Mouse (Mus musculus): ENCODE results near the gene Zfp148. TPM values are rescaled to one million over a fixed set of nuclear protein-coding genes. Genes with fewer than 3 reads are reported as not detected.
A peak's percentile ranks its signal among the peaks of the same experiment; 100 is the strongest.

Zfp148 gene
- total RNA-seq, 1 experiment, result 19.5 TPM

DNA sequence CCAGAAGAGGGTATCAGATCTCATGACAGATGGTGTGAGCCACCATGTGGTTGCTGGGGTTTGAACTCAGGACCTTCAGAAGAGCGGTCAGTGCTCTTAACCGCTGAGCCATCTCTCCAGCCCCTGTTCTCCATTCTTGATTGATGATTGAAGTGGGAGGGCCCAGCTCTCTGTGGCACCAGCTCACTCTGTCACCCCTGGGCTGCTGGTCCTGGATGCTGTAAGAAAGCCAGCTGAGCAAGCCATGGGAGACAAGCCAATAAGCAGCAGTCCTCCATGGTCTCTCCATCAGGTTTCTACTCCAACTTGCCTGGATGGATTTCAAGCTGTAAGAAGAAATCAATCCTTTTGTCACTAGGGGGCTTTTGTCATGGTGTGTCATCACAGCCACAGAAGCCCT lies 7.3 kb upstream of the Zfp148 start:
- in situ Hi-C loops (cut with MboI; ENCODE audit: low sequenced_read_pairs in 2 of 2, unreplicated experiment in 2 of 2), result no loop called here
- no peak overlapping the region for H3K4me3 ChIP-seq (ENCODE audit: insufficient read depth in 1 of 2, low read depth in 1 of 2, low read length in 2 of 2, poor library complexity in 1 of 2, severe bottlenecking in 1 of 2)
- no peak overlapping the region for H3K27ac ChIP-seq (ENCODE audit: insufficient read depth, low read depth, low read length, poor library complexity, severe bottlenecking)
- peaks cover 0 to 3% of the 10 kb centered on the region in 2 experiments; a peak in 1 of 4 replicates for H3K4me1 ChIP-seq (ENCODE audit: control insufficient read depth in 2 of 2, insufficient read depth in 2 of 2, low read length in 2 of 2, poor library complexity in 1 of 2)
- no peak overlapping the region for H3K9ac ChIP-seq (ENCODE audit: insufficient read depth, low read depth, low read length, poor library complexity, severe bottlenecking)
- TF ChIP-seq ZNF384 (IDR thresholded peaks at IDR 0.05; ENCODE audit: low read depth, low read length) (no peak), CHD2 (IDR thresholded peaks at IDR 0.05; ENCODE audit: low read depth, low read length) (no peak), HCFC1 (IDR thresholded peaks at IDR 0.05; ENCODE audit: borderline replicate concordance, insufficient read depth, low read length) (no peak), MAFK (IDR thresholded peaks at IDR 0.05; ENCODE audit: insufficient read depth, low read depth, low read length) (no peak), ZC3H11A (IDR thresholded peaks at IDR 0.05; ENCODE audit: borderline replicate concordance, low read depth, low read length) (no peak)
- no peaks in the 10 kb centered on the region for H3K36me3 ChIP-seq (ENCODE audit: control insufficient read depth, insufficient read depth, low read length, poor library complexity, severe bottlenecking)
- H3K9me3 ChIP-seq (ENCODE audit: control insufficient read depth, insufficient read depth, low read depth, low read length), result no peaks in the 10 kb centered on the region
- no peak for DNase-seq (ENCODE audit: low read depth, low spot score)

DNA sequence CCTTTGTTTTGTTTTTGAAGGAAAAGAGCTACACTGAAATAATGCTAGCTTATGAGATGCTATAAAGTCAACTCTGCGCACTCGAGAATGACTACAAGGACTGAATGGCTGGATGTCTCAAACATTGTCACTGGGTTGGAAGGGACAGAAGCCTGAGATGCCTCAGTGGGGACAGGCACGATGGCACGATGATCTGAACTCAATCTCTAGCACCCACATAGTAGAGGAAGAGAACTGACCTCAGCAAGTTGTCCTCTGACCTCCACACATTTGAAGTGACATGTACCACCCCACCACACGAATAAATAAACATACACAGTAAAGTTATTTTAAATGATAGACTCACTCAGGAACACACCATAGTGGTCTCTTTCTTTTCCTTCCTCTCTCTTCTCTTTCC lies 4.4 kb upstream of the Zfp148 start:
- no peak overlapping the region for H3K4me3 ChIP-seq (ENCODE audit: insufficient read depth in 1 of 2, low read depth in 1 of 2, low read length in 2 of 2, poor library complexity in 1 of 2, severe bottlenecking in 1 of 2)
- H3K36me3 ChIP-seq (ENCODE audit: control insufficient read depth, insufficient read depth, low read length, poor library complexity, severe bottlenecking), result no peaks in the 10 kb centered on the region
- H3K4me1 ChIP-seq (ENCODE audit: control insufficient read depth in 2 of 2, insufficient read depth in 2 of 2, low read length in 2 of 2, poor library complexity in 1 of 2), result no peaks in the 10 kb centered on the region
- TF ChIP-seq CHD2 (IDR thresholded peaks at IDR 0.05; ENCODE audit: low read depth, low read length) (no peak), ZNF384 (IDR thresholded peaks at IDR 0.05; ENCODE audit: low read depth, low read length) (no peak), HCFC1 (IDR thresholded peaks at IDR 0.05; ENCODE audit: borderline replicate concordance, insufficient read depth, low read length) (no peak), ZC3H11A (IDR thresholded peaks at IDR 0.05; ENCODE audit: borderline replicate concordance, low read depth, low read length) (no peak)
- no peak for DNase-seq (ENCODE audit: low read depth, low spot score)
- no peak overlapping the region for H3K9ac ChIP-seq (ENCODE audit: insufficient read depth, low read depth, low read length, poor library complexity, severe bottlenecking)
- in situ Hi-C loops (cut with MboI; ENCODE audit: low sequenced_read_pairs in 2 of 2, unreplicated experiment in 2 of 2), result no loop called here
- H3K27ac ChIP-seq (ENCODE audit: insufficient read depth, low read depth, low read length, poor library complexity, severe bottlenecking), result no peak overlapping the region
- H3K9me3 ChIP-seq (ENCODE audit: control insufficient read depth, insufficient read depth, low read depth, low read length), result no peaks in the 10 kb centered on the region

DNA sequence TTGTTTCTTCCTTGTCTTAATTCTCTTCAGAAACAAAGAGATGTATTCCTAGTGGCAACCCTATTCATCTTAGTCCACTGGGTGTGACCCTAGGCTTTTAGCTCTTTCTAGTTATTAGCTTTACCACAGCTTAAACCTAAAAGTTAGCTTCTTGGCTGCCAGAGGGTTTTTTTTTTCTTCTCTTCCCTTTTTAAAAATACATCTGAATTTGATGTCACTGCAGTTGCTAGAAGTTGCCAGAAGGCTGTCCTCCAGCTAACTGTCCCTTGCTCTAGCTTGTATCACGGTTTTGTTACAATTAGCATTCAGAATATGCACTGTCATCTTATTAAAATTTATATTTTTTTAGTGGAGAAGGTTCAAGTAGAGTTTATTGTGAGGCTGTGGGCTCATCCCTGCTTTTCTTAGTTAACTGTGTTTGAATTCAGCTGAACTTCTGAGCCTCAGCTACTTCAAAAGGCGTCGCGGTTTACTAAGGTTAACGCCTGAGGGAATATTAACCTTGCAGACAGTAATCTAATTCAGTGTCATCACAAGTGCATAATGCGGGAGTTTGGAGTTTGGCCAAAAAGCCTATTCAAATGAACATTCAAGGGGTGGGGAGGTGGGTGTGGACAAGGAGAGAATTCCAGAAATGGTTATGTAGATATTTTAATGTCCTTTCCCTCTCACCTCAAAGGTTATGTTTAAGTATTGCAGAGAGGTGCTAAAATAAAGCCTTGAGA lies 1.3 kb upstream of the Zfp148 start:
- H3K9me3 ChIP-seq (ENCODE audit: control insufficient read depth, insufficient read depth, low read depth, low read length), result no peaks in the 10 kb centered on the region
- peak overlapping the region; percentile 92 to 95 for H3K4me3 ChIP-seq (ENCODE audit: insufficient read depth in 1 of 2, low read depth in 1 of 2, low read length in 2 of 2, poor library complexity in 1 of 2, severe bottlenecking in 1 of 2)
- peaks cover 2 to 4% of the 10 kb centered on the region in 2 experiments; a peak in 2 of 4 replicates for H3K4me1 ChIP-seq (ENCODE audit: control insufficient read depth in 2 of 2, insufficient read depth in 2 of 2, low read length in 2 of 2, poor library complexity in 1 of 2)
- peak overlapping the region; percentile 86; the same call in 1 of the 2 replicates for H3K27ac ChIP-seq (ENCODE audit: insufficient read depth, low read depth, low read length, poor library complexity, severe bottlenecking)
- in situ Hi-C loops (cut with MboI; ENCODE audit: low sequenced_read_pairs in 2 of 2, unreplicated experiment in 2 of 2), result no loop called here
- peak overlapping the region; percentile 90; the same call in 1 of the 2 replicates for H3K9ac ChIP-seq (ENCODE audit: insufficient read depth, low read depth, low read length, poor library complexity, severe bottlenecking)
- TF ChIP-seq MAFK (IDR thresholded peaks at IDR 0.05; ENCODE audit: insufficient read depth, low read depth, low read length) (peak; percentile 24; the same call in 1 of the 2 replicates), HCFC1 (IDR thresholded peaks at IDR 0.05; ENCODE audit: borderline replicate concordance, insufficient read depth, low read length) (no peak), ZNF384 (IDR thresholded peaks at IDR 0.05; ENCODE audit: low read depth, low read length) (no peak), ZC3H11A (IDR thresholded peaks at IDR 0.05; ENCODE audit: borderline replicate concordance, low read depth, low read length) (no peak), CHD2 (IDR thresholded peaks at IDR 0.05; ENCODE audit: low read depth, low read length) (0 out of 2 replicates have a peak, but pooled peaks have one; percentile 17)
- peak; percentile 69 for DNase-seq (ENCODE audit: low read depth, low spot score)
- H3K36me3 ChIP-seq (ENCODE audit: control insufficient read depth, insufficient read depth, low read length, poor library complexity, severe bottlenecking), result no peaks in the 10 kb centered on the region

DNA sequence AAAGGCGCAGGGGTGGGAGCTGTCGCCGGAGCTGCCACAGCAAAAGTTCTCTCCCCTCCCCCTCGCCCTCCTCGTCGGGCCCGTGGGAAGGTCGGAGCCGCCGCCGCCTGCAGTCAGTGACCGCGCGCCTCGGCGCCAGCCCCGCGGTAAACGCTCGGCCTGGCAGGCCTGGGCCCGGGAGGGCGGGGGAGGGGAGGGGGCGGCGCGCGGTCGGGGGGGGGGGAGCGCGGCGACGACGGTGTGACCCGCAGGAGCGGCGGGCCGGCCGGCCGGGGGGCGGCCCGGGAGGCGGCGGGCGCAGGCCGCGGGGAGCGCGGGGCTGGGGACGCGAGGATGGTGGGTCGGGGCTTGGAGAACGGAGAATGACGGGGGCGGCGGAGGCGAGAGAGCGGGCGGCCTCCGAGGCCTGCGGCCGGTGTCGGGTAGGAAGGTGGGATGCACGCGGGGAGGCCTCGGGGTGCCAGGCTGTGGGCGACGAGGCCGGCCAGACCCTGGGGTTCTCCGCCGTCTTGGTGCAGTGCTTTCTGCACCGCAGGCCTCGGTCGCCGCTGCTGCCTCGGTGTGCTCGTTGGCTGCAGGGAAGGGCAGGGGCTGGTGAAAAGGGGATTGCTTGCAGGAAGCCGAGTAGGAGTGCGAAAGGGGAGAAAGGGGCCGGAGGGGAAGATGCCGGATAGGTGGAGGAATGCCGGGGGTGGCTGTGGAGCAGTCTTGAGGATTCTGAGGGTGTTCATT lies 412 bp downstream of the Zfp148 start:
- DNase-seq (ENCODE audit: low read depth, low spot score), result no peak
- Histone ChIP-seq H3K36me3 (ENCODE audit: control insufficient read depth, insufficient read depth, low read length, poor library complexity, severe bottlenecking) (no peaks in the 10 kb centered on the region), H3K27ac (ENCODE audit: insufficient read depth, low read depth, low read length, poor library complexity, severe bottlenecking) (peak overlapping the region; percentile 54), H3K9me3 (ENCODE audit: control insufficient read depth, insufficient read depth, low read depth, low read length) (no peaks in the 10 kb centered on the region), H3K4me1 (ENCODE audit: control insufficient read depth in 2 of 2, insufficient read depth in 2 of 2, low read length in 2 of 2, poor library complexity in 1 of 2) (peaks cover 2 to 4% of the 10 kb centered on the region in 2 experiments; a peak in 2 of 4 replicates), H3K9ac (ENCODE audit: insufficient read depth, low read depth, low read length, poor library complexity, severe bottlenecking) (peak overlapping the region; percentile 90), H3K4me3 (ENCODE audit: insufficient read depth in 1 of 2, low read depth in 1 of 2, low read length in 2 of 2, poor library complexity in 1 of 2, severe bottlenecking in 1 of 2) (peak overlapping the region; percentile 92 to 95)
- in situ Hi-C loops (cut with MboI; ENCODE audit: low sequenced_read_pairs in 2 of 2, unreplicated experiment in 2 of 2), result no loop called here
- TF ChIP-seq ZNF384 (IDR thresholded peaks at IDR 0.05; ENCODE audit: low read depth, low read length) (no peak), CHD2 (IDR thresholded peaks at IDR 0.05; ENCODE audit: low read depth, low read length) (no peak), MAFK (IDR thresholded peaks at IDR 0.05; ENCODE audit: insufficient read depth, low read depth, low read length) (no peak), ZC3H11A (IDR thresholded peaks at IDR 0.05; ENCODE audit: borderline replicate concordance, low read depth, low read length) (no peak), HCFC1 (IDR thresholded peaks at IDR 0.05; ENCODE audit: borderline replicate concordance, insufficient read depth, low read length) (no peak)

Measured in ES-E14 (cell line).